Mouse (Mus musculus): ENCODE results near the gene Olfr1426.

- TF ChIP-seq CTCF (IDR thresholded peaks at IDR 0.05; ENCODE audit: extremely low read depth, insufficient read depth, insufficient read length, insufficient replicate concordance), result no peak
- no peak for TF ChIP-seq POLR2A (IDR thresholded peaks at IDR 0.05; ENCODE audit: low read depth, low read length)
Observed at GRCm38 (mm10) chr19:12041217-12041616, 50.6 kb downstream of the Olfr1426 start, which contains the start of gene Olfr1423.

Measured in spleen, adult 2 months (tissue).